Mouse (Mus musculus) neutrophil, adult 59 days (primary cell): ENCODE results near the gene Calhm5. TPM values are rescaled to one million over a fixed set of nuclear protein-coding genes. Genes with fewer than 3 reads are reported as not detected.

Experiments used
- total RNA-seq, 2 experiments: library from RNA; stranded (reverse); gene quantifications; 1 replicate in 1 of 2; 2 replicates in 1 of 2; pipeline ENCODE4 v1.2.4; 2023

The Calhm5 gene
- total RNA-seq = not detected

DNA sequence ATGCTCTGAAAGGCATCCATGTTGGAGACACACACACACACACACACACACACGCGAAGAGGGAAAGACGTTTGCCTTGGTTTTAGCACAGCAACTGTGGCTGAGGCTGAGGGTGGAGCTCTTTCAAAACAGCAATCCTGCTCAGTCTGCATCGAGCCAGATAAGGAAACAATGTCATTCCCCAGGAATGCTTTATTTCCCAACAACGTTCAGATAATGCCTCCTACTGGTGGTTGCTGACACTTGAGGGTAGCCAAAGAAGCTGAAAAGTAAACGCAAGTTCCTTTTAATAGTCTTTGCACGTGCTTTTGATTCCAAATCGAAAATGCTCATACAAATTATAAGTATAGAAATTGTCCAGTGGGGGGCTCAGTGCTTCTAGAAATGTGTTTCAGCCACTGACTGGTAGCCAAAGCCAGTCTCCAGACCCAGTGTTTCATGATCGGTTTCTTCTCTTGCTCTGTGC, at the start of gene Calhm5:
Calhm5 (minus strand) TSS at position 102 of the 466 bp plus-strand sequence.

DNA sequence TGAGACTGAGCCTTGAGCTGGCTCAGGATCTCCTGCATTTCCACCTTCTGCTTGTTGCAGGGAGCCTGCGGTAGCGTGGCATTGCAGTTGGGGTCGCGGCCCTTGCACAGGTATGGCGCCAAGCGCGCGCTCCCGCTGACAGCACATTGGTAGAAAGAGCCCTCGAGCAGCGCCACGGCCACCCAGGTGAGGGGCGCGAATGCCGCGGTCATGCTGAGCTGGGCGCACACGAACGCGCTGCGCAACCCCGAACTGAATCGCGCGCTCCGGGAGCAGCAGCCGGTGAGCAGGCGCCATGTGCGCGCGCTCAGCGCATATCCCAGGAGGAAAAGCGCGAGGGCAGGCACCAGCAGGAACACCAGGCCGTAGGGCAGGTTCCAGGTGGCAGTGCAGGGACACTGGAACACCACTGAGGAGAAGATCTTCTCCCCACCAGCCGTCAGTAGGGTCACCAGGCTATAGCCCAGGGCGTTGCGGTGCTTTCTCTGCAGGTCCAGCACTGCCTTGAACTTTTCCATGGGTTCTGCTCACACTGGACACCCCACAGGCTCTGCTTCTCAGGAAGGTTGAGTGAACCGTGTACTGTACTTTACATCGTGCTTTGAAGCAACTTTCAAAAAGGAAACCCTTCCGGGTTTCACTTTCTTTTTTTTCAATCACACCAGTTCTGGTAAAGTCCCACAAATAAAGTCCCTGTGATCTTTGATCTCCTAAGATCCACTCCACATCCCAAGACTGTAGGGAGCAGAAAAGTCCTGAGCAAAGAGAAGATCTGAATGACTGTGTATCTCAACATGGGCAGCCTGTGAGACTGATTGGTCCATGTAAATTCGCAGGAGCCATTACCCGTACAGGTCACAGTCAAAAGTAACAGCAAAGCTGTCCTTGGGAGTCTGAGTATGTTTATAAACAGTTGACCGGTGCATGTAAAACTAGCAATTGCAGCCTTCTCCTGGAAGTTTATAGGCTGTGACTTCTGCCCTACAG, 31.4 kb upstream of the Calhm5 start, which contains the start of gene Calhm6:
Calhm6 (minus strand) TSS at position 593 of the 987 bp plus-strand sequence.

DNA sequence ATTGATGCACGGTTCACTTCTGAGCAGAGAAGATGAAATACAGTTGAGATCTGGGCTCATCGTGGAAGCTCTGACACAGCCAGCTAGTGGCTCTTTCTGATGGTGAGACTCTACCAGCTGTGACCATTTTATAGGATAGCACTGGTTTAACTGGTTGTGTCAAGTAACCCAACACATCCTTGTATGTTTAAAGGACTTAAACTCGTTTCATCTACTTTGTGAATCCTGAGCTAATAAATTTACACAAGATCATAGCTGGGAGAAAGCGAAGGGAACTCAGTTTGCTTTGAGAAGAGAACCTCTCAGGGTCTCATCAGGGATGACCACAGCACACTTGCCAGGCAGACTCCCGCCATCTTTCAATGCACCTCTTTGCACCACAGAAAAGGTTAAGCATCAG, 52.1 kb downstream of the Calhm5 start, which contains the start of gene Calhm4:
Calhm4 (minus strand) TSS at position 101 of the 400 bp plus-strand sequence.

Other genes starting within 250 kb of the Calhm5 start
- not detected for gene Sult3a1, start 238.8 kb downstream of the Calhm5 start, total RNA-seq
- not detected for gene Rsph4a, start 191.4 kb downstream of the Calhm5 start, total RNA-seq
- 10 to 100 TPM; 35.9 to 37.2 TPM for gene Zup1, start 145.2 kb downstream of the Calhm5 start, total RNA-seq
- gene Rwdd1, start 76.9 kb downstream of the Calhm5 start, total RNA-seq = 10 to 100 TPM; 34.3 to 37.3 TPM
- not detected for gene Trappc3l, start 58.9 kb downstream of the Calhm5 start, total RNA-seq
- gene Calhm4, start 52.2 kb downstream of the Calhm5 start, total RNA-seq = not detected
- gene Calhm6, start 31.5 kb upstream of the Calhm5 start, total RNA-seq = 1 to 10 TPM; 2.3 to 4.0 TPM
- gene Dse, start 111.2 kb upstream of the Calhm5 start, total RNA-seq = 10 to 100 TPM in 1 of 2 experiments, 1 to 10 TPM in 1; 8.3 to 13.3 TPM
- gene Tspyl1, start 185.7 kb upstream of the Calhm5 start, total RNA-seq = 10 to 100 TPM; 69.4 to 73.2 TPM
- gene Tspyl4, start 200.9 kb upstream of the Calhm5 start, total RNA-seq = 1 to 10 TPM; 1.2 to 2.2 TPM